Mouse (Mus musculus): ENCODE measurements around the gene Dnaja1. TPM values are rescaled to one million over a fixed set of nuclear protein-coding genes. Genes with fewer than 3 reads are reported as not detected.

Gene Dnaja1
- 3.8 and 8.5 TPM in 2 replicates for polyA plus RNA-seq (2012; rRNA removed; ENCODE audit: low replicate concordance)

DNA sequence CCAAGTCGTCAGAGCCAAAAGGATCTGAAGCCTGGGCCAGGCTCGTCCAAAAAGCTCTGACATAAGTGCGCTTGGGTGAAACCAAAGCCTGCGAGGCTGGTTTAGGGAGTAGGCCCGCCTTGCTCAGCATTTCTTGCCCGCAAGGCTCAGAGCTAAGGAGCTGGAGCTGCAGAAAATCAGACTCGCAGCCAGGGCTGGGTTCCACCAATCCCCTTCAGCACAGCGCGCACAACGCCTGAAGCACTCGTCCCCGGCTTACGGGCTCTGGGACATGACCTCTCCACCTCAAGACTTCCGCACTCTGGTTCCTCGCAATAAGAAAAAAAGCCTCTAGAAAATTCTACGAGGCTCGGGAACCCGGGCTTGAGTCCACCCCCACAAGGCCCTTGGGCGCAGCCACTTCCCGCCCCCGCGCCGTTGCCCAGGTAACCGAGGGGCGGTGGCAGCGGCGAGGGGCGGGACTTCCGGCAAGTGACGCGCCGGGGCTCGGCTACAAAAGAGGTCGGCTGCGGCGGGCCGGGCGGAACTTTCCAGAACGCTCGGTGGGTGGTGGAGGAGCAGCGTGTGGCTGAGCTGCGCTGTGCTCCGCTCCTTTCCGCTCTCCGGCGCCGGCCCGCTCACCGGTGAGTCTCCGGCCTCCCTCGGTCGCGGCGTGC, at the start of gene Dnaja1:
TSS of gene Dnaja1 (plus strand) at position 140 of the 656 bp plus-strand sequence.

DNA sequence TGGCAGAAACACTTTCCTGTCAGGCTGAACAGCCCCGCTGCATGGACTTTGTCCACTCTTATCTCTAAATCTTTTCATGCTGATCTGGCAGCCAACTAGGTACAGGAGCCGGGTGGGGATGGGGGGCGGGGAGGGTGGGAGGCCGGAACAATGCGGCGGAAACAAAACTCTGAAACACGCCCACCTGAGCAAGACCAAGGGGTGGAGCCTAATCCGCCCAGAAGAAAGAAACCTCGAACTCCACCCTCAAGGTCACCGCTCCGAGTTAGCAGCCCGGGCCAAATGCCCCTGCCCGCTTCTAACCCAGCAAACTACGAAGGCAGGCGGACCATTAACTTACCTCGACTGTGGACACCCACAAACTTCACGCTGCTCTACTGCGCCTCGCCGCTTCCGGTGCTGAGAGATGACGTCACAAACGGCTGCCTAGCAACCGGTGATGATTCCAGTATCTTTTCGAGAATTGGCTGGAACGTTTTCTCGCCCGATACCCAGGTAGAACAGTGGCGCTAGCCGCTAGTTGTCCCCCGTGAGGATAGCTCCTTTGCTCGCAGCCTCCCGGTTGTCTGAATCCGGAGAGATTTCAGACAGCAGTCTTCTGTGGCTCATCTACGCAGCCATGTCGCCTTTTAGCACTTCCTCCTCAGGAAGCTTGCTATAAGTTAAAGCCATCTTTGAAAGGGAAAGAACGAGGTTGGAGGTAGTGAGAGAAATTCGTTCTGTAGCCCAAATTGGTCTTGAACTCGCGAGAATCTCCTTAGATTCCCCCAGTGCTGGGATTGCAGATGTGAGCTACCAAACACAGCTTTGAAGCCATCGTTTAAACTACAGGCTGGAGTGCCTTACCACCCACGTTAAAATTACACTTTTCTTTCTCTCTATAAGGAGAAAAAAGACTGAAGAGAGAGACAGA, 18.9 kb upstream of the Dnaja1 start, which contains the start of gene Aptx:
TSS of gene Aptx (minus strand) at position 398 of the 913 bp plus-strand sequence.

DNA sequence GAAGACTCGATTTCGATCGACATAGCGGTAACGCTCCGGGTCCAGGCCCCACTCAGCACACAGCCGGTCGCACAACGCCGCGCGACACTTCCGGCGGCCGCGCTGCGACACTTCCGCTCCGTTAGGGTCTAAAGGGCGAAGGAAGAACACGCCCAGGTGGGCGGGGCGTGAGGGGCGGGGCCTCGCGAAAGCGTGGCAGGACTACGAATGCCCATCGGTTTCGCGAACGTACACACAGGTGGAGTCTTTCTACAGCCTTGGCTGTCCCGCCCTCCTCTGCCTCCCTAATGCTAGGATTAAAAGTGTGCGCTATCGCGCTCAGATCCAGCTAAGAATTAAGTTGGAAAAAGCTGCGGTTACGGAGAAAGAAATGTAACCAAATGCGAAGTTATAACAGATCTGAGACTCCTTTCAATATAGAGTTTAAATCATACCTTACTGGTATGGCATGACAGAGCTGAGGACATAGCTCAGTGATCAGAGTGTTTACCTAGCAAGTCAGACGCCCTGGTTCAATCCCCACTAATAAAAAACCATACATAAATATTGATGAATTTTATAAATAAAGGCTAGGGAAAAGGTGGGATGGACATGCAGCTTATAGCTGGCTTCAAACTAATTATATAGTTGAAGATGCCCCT, 36.0 kb downstream of the Dnaja1 start, which contains the start of gene Smu1:
TSS of gene Smu1 (minus strand) at position 144 of the 641 bp plus-strand sequence.

Other genes with a start within 250 kb of the Dnaja1 start
- gene Tmem215, start 250.0 kb upstream of the Dnaja1 start, polyA plus RNA-seq (2012; rRNA removed; ENCODE audit: low replicate concordance), result 0.26 and 0.33 TPM in 2 replicates
- 4.8 and 8.2 TPM in 2 replicates for gene Aptx, start 19.0 kb upstream of the Dnaja1 start, polyA plus RNA-seq (2012; rRNA removed; ENCODE audit: low replicate concordance)
- gene Smu1, start 35.8 kb downstream of the Dnaja1 start, polyA plus RNA-seq (2012; rRNA removed; ENCODE audit: low replicate concordance), result 10.7 and 27.1 TPM in 2 replicates
- 55.2 and 74.3 TPM in 2 replicates for gene B4galt1, start 131.9 kb downstream of the Dnaja1 start, polyA plus RNA-seq (2012; rRNA removed; ENCODE audit: low replicate concordance)
- 0.50 and 0.59 TPM in 2 replicates for gene Spink4, start 197.9 kb downstream of the Dnaja1 start, polyA plus RNA-seq (2012; rRNA removed; ENCODE audit: low replicate concordance)
- gene Bag1, start 226.1 kb downstream of the Dnaja1 start, polyA plus RNA-seq (2012; rRNA removed; ENCODE audit: low replicate concordance), result 70.0 and 309 TPM in 2 replicates
- gene Chmp5, start 226.3 kb downstream of the Dnaja1 start, polyA plus RNA-seq (2012; rRNA removed; ENCODE audit: low replicate concordance), result 7.5 and 15.8 TPM in 2 replicates
- 22.5 and 36.0 TPM in 2 replicates for gene Nfx1, start 248.8 kb downstream of the Dnaja1 start, polyA plus RNA-seq (2012; rRNA removed; ENCODE audit: low replicate concordance)

Data from mammary gland, adult 2 months (tissue).